Mouse (Mus musculus): ENCODE results near the gene Mfsd2a.

DNA sequence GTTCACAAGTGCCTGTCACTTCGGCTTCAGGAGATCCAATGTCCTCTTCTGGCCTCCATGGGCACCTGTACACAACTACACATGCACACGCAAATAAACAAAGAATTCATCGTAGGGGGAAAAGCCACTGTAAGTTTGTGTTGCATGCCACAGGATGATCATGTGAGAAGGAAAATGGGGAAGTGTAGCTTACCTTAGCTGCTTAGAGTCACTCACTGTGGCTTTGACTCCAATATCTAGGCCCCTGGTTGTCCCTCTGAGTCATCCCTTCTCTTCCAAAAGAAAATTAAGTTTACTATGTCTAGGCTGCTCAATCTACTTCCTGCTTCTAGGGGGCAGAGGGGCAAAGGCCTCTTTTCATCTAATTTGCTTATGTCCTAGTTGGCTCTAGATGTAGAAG, 57.3 kb downstream of the Mfsd2a start:
- TF ChIP-seq CTCF (IDR thresholded peaks at IDR 0.05; ENCODE audit: low read depth, low read length) (no peak), POLR2A (IDR thresholded peaks at IDR 0.05; ENCODE audit: extremely low read depth, insufficient read depth, low read length) (no peak)
